Mouse (Mus musculus) heart, postnatal 0 days (tissue): ENCODE data around the gene Adm. TPM values are rescaled to one million over a fixed set of nuclear protein-coding genes. Genes with fewer than 3 reads are reported as not detected.

Experiments used
- ATAC-seq: fragments of 200-750 bp; cut with Nextera tagmentation; 2 replicates; pipeline ENCODE4 v1.8.0; 2017; ENCODE audit warnings: low read depth, moderate number of reproducible peaks, moderate library complexity; ENCODE audit not compliant: insufficient read depth
- DNase-seq: peaks from one replicate; pipeline ENCODE4 v3.0.0-alpha.2; 2016; ENCODE audit warnings: low spot score
- H3K27ac ChIP-seq: fragments of 300-500 bp; sonication (generic); 2 replicates; pipeline ENCODE4 v1.5.1; 2014; ENCODE audit warnings: low read depth, mild to moderate bottlenecking
- H3K27me3 ChIP-seq: fragments of 300-500 bp; sonication (generic); 2 replicates; pipeline ENCODE4 v1.6.1; 2014; ENCODE audit warnings: low read length, mixed read lengths; ENCODE audit not compliant: control insufficient read depth, insufficient read depth
- H3K36me3 ChIP-seq: fragments of 300-500 bp; sonication (generic); replicated peaks from 2 replicates; pipeline ENCODE4 v1.6.1; 2014; ENCODE audit warnings: low read length, mixed read lengths; ENCODE audit not compliant: control insufficient read depth, insufficient read depth
- H3K4me1 ChIP-seq: fragments of 300-500 bp; sonication (generic); 2 replicates; pipeline ENCODE4 v1.6.1; 2014; ENCODE audit warnings: antibody characterized with exemption; ENCODE audit not compliant: control insufficient read depth, insufficient read depth
- H3K4me2 ChIP-seq: fragments of 300-500 bp; sonication (generic); 2 replicates; pipeline ENCODE4 v1.6.1; 2014; ENCODE audit warnings: low read depth, mild to moderate bottlenecking, low read length, moderate library complexity
- H3K4me3 ChIP-seq: fragments of 300-500 bp; sonication (generic); 2 replicates; pipeline ENCODE4 v1.5.1; 2014; ENCODE audit warnings: low read depth, low read length
- H3K9ac ChIP-seq: fragments of 300-500 bp; sonication (generic); replicated peaks from 2 replicates; pipeline ENCODE4 v1.6.1; 2014; ENCODE audit warnings: low read depth, low read length, mixed read lengths
- H3K9me3 ChIP-seq: fragments of 300-500 bp; sonication (generic); replicated peaks from 2 replicates; pipeline ENCODE4 v1.6.1; 2016; ENCODE audit warnings: low read length; ENCODE audit not compliant: control insufficient read depth
- CTCF ChIP-seq: IDR thresholded peaks from 2 replicates; pipeline ENCODE4 v1.5.1; 2016; ENCODE audit warnings: antibody characterized with exemption, control low read depth, low read depth
- EP300 ChIP-seq: IDR thresholded peaks from 2 replicates; pipeline ENCODE4 v1.6.1; 2016; ENCODE audit warnings: antibody characterized with exemption, low read depth
- WGBS: fragments of 180-500 bp; shearing (Covaris S2); extraction: QIAGEN DNeasy Blood & Tissue Kit; methylation state at CpG from one replicate; pipeline ENCODE4 v1.1.7; 2014; 5-methylcytosine and 5-hydroxymethylcytosine counted together
- polyA plus RNA-seq: library from polyadenylated mRNA; unstranded; fragments of >200 nt; fragmentation: Nextera tagmentation; extraction: Ambion mirVana; gene quantifications from 2 replicates; pipeline ENCODE4 v1.2.1, GENCODE M21; 2015
- total RNA-seq: library from RNA; depleted of rRNA; stranded (reverse); fragments of >200 nt; gene quantifications from 2 replicates; pipeline ENCODE4 v1.2.3, GENCODE M21; 2014; ENCODE audit warnings: low replicate concordance

Adm gene
- total and polyA plus RNA-seq, 2 experiments from 2014 or later, result 9.4 to 39.7 TPM

GRCm38 (mm10) chr7:110615151-110615631 lies 12.3 kb upstream of the Adm start:
- Histone ChIP-seq H3K27me3 (no peaks in the 10 kb centered on the region), H3K9me3 (no peaks in the 10 kb centered on the region), H3K4me3 (peak overlapping the region; percentile 92), H3K4me1 (peaks cover 35% of the 10 kb centered on the region), H3K9ac (peak overlapping the region; percentile 97), H3K4me2 (peak overlapping the region; percentile 85), H3K36me3 (no peaks in the 10 kb centered on the region), H3K27ac (peak overlapping the region; percentile 100)
- 2% methylated on average over 19 of the region's 20 CpGs for WGBS
- DNase-seq, result peak; percentile 61
- no peak for ATAC-seq
- no peak for TF ChIP-seq EP300
- no peak for TF ChIP-seq CTCF

- H3K36me3 ChIP-seq, result no peaks in the 10 kb centered on the region
- 25% methylated on average over 11 of the region's 11 CpGs for WGBS
- ATAC-seq (no peak), DNase-seq (no peak)
- no peaks in the 10 kb centered on the region for H3K27me3 ChIP-seq
- H3K27ac ChIP-seq, result peak overlapping the region; percentile 100
- H3K4me1 ChIP-seq, result peaks cover 39% of the 10 kb centered on the region
- peak overlapping the region; percentile 92 for H3K4me3 ChIP-seq
- no peak overlapping the region; the same call in 1 of the 2 replicates for H3K9ac ChIP-seq
- H3K4me2 ChIP-seq, result peak overlapping the region; percentile 85
- no peaks in the 10 kb centered on the region for H3K9me3 ChIP-seq
- TF ChIP-seq CTCF (no peak), EP300 (no peak)
Measured at GRCm38 (mm10) chr7:110615792-110616191, 11.7 kb upstream of the Adm start.

GRCm38 (mm10) chr7:110619086-110619611 lies 8.3 kb upstream of the Adm start:
- ATAC-seq, result peak; percentile 48
- Histone ChIP-seq H3K27ac (peak overlapping the region; percentile 90), H3K27me3 (no peaks in the 10 kb centered on the region), H3K9ac (0 out of 2 replicates have a peak overlapping the region, but pooled peaks have one; percentile 22), H3K4me1 (peaks cover 21% of the 10 kb centered on the region), H3K36me3 (no peaks in the 10 kb centered on the region), H3K4me2 (peak overlapping the region; percentile 43), H3K4me3 (no peak overlapping the region), H3K9me3 (no peaks in the 10 kb centered on the region)
- no peak for TF ChIP-seq CTCF
- peak; percentile 95 for TF ChIP-seq EP300
- peak; percentile 90 for DNase-seq
- 5% methylated on average over 9 of the region's 9 CpGs for WGBS

GRCm38 (mm10) chr7:110624067-110624466 lies 3.4 kb upstream of the Adm start:
- TF ChIP-seq CTCF (no peak), EP300 (no peak)
- no peak overlapping the region for H3K4me2 ChIP-seq
- no peak overlapping the region for H3K9ac ChIP-seq
- DNase-seq, result no peak
- no peak overlapping the region for H3K27ac ChIP-seq
- no peaks in the 10 kb centered on the region for H3K27me3 ChIP-seq
- ATAC-seq, result no peak
- H3K4me3 ChIP-seq, result no peak overlapping the region
- H3K9me3 ChIP-seq, result no peaks in the 10 kb centered on the region
- peaks cover 50% of the 10 kb centered on the region for H3K4me1 ChIP-seq
- H3K36me3 ChIP-seq, result no peaks in the 10 kb centered on the region
- 51% methylated on average over 2 of the region's 2 CpGs for WGBS

GRCm38 (mm10) chr7:110624961-110625360 lies 2.5 kb upstream of the Adm start:
- Histone ChIP-seq H3K4me3 (no peak overlapping the region), H3K4me2 (peak overlapping the region; percentile 42), H3K36me3 (no peaks in the 10 kb centered on the region), H3K27ac (no peak overlapping the region), H3K9ac (no peak overlapping the region), H3K27me3 (no peaks in the 10 kb centered on the region), H3K4me1 (peaks cover 44% of the 10 kb centered on the region), H3K9me3 (no peaks in the 10 kb centered on the region)
- DNase-seq, result no peak
- TF ChIP-seq EP300 (no peak), CTCF (no peak)
- ATAC-seq, result no peak
- WGBS, result 50% methylated on average over 13 of the region's 13 CpGs

- peak overlapping the region; percentile 64 for H3K4me3 ChIP-seq
- no peak overlapping the region for H3K9ac ChIP-seq
- no peak for DNase-seq
- whole genome bisulfite sequencing, result 74% methylated on average over 10 of the region's 10 CpGs
- peak overlapping the region; percentile 94 for H3K4me2 ChIP-seq
- no peaks in the 10 kb centered on the region for H3K27me3 ChIP-seq
- H3K9me3 ChIP-seq, result no peaks in the 10 kb centered on the region
- ATAC-seq, result no peak
- TF ChIP-seq EP300 (no peak), CTCF (no peak)
- H3K4me1 ChIP-seq, result peaks cover 39% of the 10 kb centered on the region
- no peaks in the 10 kb centered on the region for H3K36me3 ChIP-seq
- H3K27ac ChIP-seq, result no peak overlapping the region
Measured at GRCm38 (mm10) chr7:110625489-110625888, 2.0 kb upstream of the Adm start.
